Mouse (Mus musculus): ENCODE measurements around the gene Sgk2. TPM values are rescaled to one million over a fixed set of nuclear protein-coding genes. Genes with fewer than 3 reads are reported as not detected.
"Not testable (repeated sequence)": the region's sequence is repeated elsewhere in the genome, so short reads cannot be mapped to it uniquely, and the experiment has no call there.

Gene Sgk2
- polyA plus RNA-seq, 1 experiment from 2014 or later: not detected

GRCm38 (mm10) chr2:163051691-163052090 is 64.6 kb downstream of the Sgk2 start:
- Histone ChIP-seq H3K4me3 (ENCODE audit: low read length) (no peak overlapping the region), H3K4me2 (ENCODE audit: low read depth, low read length) (no peak overlapping the region), H3K9ac (ENCODE audit: low read length) (no peak overlapping the region), H3K27me3 (ENCODE audit: control insufficient read depth, insufficient read depth, low read depth, low read length) (no peaks in the 10 kb centered on the region), H3K4me1 (replicated peaks; ENCODE audit: control insufficient read depth, insufficient read depth, low read length) (peaks cover 20% of the 10 kb centered on the region), H3K9me3 (ENCODE audit: control insufficient read depth, low read length) (no peaks in the 10 kb centered on the region), H3K27ac (ENCODE audit: low read length) (no peak overlapping the region), H3K36me3 (ENCODE audit: control insufficient read depth, insufficient read depth, low read length) (peaks cover 5% of the 10 kb centered on the region)
- no peak for ATAC-seq (ENCODE audit: low read depth)
- 71% methylated on average over 1 of the region's 1 CpGs for WGBS

DNA sequence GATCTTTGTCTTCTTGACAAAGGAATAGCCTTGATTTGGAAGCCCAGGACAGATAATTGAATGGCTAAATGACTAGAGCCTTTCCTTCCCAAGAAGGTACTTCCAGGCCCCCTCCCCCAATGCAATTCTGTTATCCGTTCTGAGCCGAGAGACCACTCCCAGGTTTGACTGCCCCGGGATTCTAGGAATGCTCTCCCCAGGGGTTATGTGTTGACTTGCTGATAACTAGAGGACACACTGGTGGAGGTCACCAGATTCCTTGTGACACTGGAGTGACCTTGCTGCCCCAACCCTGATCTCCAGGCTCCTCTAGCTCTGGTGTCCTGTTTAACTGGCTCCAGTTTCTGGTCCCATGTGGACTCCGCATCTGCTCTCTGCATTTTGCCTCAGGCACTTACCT is 65.0 kb downstream of the Sgk2 start:
- Histone ChIP-seq H3K27me3 (ENCODE audit: control insufficient read depth, insufficient read depth, low read depth, low read length) (no peaks in the 10 kb centered on the region), H3K4me2 (ENCODE audit: low read depth, low read length) (no peak overlapping the region), H3K27ac (ENCODE audit: low read length) (no peak overlapping the region), H3K9ac (ENCODE audit: low read length) (no peak overlapping the region), H3K4me1 (replicated peaks; ENCODE audit: control insufficient read depth, insufficient read depth, low read length) (peaks cover 24% of the 10 kb centered on the region), H3K36me3 (ENCODE audit: control insufficient read depth, insufficient read depth, low read length) (peaks cover 1% of the 10 kb centered on the region), H3K9me3 (ENCODE audit: control insufficient read depth, low read length) (no peaks in the 10 kb centered on the region), H3K4me3 (ENCODE audit: low read length) (no peak overlapping the region)
- WGBS: 28% methylated on average over 4 of the region's 4 CpGs
- no peak for ATAC-seq (ENCODE audit: low read depth)

DNA sequence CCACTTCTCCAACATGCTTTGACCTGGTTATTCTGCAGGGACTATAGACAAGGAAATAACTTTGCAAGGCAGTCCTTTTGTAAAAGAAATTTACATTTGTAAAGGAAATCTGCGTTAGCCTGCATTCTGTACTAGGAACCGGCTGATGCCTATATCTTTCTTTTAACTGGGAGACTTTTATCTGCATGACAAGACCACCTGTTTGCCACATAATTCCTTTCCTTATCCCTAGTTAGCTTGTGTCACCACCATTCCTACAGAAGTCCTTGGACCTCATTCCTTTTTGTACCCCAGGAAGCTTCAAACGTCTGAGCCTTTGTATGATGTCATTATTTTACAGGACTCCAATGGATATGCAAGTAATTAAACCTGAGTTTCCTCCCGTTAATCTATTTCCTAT is 65.7 kb downstream of the Sgk2 start:
- 76% methylated on average over 4 of the region's 4 CpGs for WGBS
- Histone ChIP-seq H3K27me3 (ENCODE audit: control insufficient read depth, insufficient read depth, low read depth, low read length) (no peaks in the 10 kb centered on the region), H3K9ac (ENCODE audit: low read length) (no peak overlapping the region), H3K36me3 (ENCODE audit: control insufficient read depth, insufficient read depth, low read length) (no peaks in the 10 kb centered on the region), H3K4me2 (ENCODE audit: low read depth, low read length) (no peak overlapping the region), H3K4me3 (ENCODE audit: low read length) (no peak overlapping the region), H3K27ac (ENCODE audit: low read length) (no peak overlapping the region), H3K4me1 (replicated peaks; ENCODE audit: control insufficient read depth, insufficient read depth, low read length) (peaks cover 24% of the 10 kb centered on the region), H3K9me3 (ENCODE audit: control insufficient read depth, low read length) (no peaks in the 10 kb centered on the region)
- no peak for ATAC-seq (ENCODE audit: low read depth)

DNA sequence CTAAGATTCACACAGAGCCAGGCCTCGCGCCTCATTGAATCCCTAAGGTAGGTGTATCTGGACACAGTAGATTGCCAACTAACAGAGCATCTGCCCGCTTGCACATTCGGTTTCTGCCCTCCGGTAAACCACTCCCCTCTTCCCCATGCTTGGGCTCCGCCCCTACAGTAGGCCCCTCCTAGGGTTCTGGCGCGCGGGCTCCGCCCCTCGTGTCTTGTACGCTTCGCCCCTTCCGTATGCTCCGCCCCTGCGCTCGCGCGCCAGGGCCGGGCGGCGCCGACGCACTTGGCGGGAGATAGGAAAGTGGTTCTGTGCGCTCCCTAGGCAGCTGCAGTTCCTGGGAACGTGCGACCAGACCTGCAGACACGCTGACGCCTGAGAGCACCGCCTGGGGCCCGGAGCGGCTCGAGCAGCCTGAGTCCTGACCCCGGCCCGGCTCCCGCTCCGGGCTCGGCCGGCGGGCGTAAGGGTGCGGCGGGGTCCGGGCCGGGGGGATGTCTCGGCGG is 67.3 kb downstream of the Sgk2 start, which contains the start of gene Mybl2:
TSS of gene Mybl2 (plus strand) at position 353 of the 506 bp plus-strand sequence.
- no peak within 1 kb of the TSS for H3K27ac ChIP-seq (ENCODE audit: low read length)
- H3K4me2 ChIP-seq (ENCODE audit: low read depth, low read length): peak within 1 kb of the TSS; percentile 99
- peaks cover 24% of the 10 kb centered on the region for H3K4me1 ChIP-seq (replicated peaks; ENCODE audit: control insufficient read depth, insufficient read depth, low read length)
- H3K36me3 ChIP-seq (ENCODE audit: control insufficient read depth, insufficient read depth, low read length): no peaks in the 10 kb centered on the region
- under 1% methylated on average over 47 of the region's 48 CpGs for WGBS
- H3K9ac ChIP-seq (ENCODE audit: low read length): peak within 1 kb of the TSS; percentile 79
- ATAC-seq (ENCODE audit: low read depth): peak; percentile 100
- H3K4me3 ChIP-seq (ENCODE audit: low read length): peak within 1 kb of the TSS; percentile 82
- H3K9me3 ChIP-seq (ENCODE audit: control insufficient read depth, low read length): no peaks in the 10 kb centered on the region
- no peaks in the 10 kb centered on the region for H3K27me3 ChIP-seq (ENCODE audit: control insufficient read depth, insufficient read depth, low read depth, low read length)

GRCm38 (mm10) chr2:163054891-163055494 is 67.9 kb downstream of the Sgk2 start:
- peak overlapping the region; percentile 82 for H3K4me3 ChIP-seq (ENCODE audit: low read length)
- H3K9me3 ChIP-seq (ENCODE audit: control insufficient read depth, low read length): no peaks in the 10 kb centered on the region
- no peaks in the 10 kb centered on the region for H3K36me3 ChIP-seq (ENCODE audit: control insufficient read depth, insufficient read depth, low read length)
- H3K4me2 ChIP-seq (ENCODE audit: low read depth, low read length): peak overlapping the region; percentile 99
- H3K4me1 ChIP-seq (replicated peaks; ENCODE audit: control insufficient read depth, insufficient read depth, low read length): peaks cover 24% of the 10 kb centered on the region
- H3K9ac ChIP-seq (ENCODE audit: low read length): peak overlapping the region; percentile 79
- no peak overlapping the region for H3K27ac ChIP-seq (ENCODE audit: low read length)
- H3K27me3 ChIP-seq (ENCODE audit: control insufficient read depth, insufficient read depth, low read depth, low read length): no peaks in the 10 kb centered on the region
- ATAC-seq (ENCODE audit: low read depth): peak; percentile 15
- WGBS: 0% methylated on average over 28 of the region's 38 CpGs

GRCm38 (mm10) chr2:163055715-163056114 is 68.6 kb downstream of the Sgk2 start:
- WGBS: 12% methylated on average over 5 of the region's 5 CpGs
- Histone ChIP-seq H3K4me1 (replicated peaks; ENCODE audit: control insufficient read depth, insufficient read depth, low read length) (peaks cover 24% of the 10 kb centered on the region), H3K27ac (ENCODE audit: low read length) (no peak overlapping the region), H3K4me3 (ENCODE audit: low read length) (peak overlapping the region; percentile 82), H3K36me3 (ENCODE audit: control insufficient read depth, insufficient read depth, low read length) (no peaks in the 10 kb centered on the region), H3K4me2 (ENCODE audit: low read depth, low read length) (peak overlapping the region; percentile 99), H3K27me3 (ENCODE audit: control insufficient read depth, insufficient read depth, low read depth, low read length) (no peaks in the 10 kb centered on the region), H3K9me3 (ENCODE audit: control insufficient read depth, low read length) (no peaks in the 10 kb centered on the region), H3K9ac (ENCODE audit: low read length) (peak overlapping the region; percentile 79)
- no peak for ATAC-seq (ENCODE audit: low read depth)

GRCm38 (mm10) chr2:163056584-163056983 is 69.5 kb downstream of the Sgk2 start:
- ATAC-seq (ENCODE audit: low read depth): no peak
- Histone ChIP-seq H3K27me3 (ENCODE audit: control insufficient read depth, insufficient read depth, low read depth, low read length) (no peaks in the 10 kb centered on the region), H3K4me1 (replicated peaks; ENCODE audit: control insufficient read depth, insufficient read depth, low read length) (peaks cover 24% of the 10 kb centered on the region), H3K9ac (ENCODE audit: low read length) (0 out of 2 replicates have a peak overlapping the region, but pooled peaks have one; percentile 15), H3K36me3 (ENCODE audit: control insufficient read depth, insufficient read depth, low read length) (no peaks in the 10 kb centered on the region), H3K9me3 (ENCODE audit: control insufficient read depth, low read length) (no peaks in the 10 kb centered on the region), H3K4me3 (ENCODE audit: low read length) (no peak overlapping the region), H3K4me2 (ENCODE audit: low read depth, low read length) (peak overlapping the region; percentile 18; the same call in 1 of the 2 replicates), H3K27ac (ENCODE audit: low read length) (no peak overlapping the region)
- 67% methylated on average over 9 of the region's 9 CpGs for WGBS

DNA sequence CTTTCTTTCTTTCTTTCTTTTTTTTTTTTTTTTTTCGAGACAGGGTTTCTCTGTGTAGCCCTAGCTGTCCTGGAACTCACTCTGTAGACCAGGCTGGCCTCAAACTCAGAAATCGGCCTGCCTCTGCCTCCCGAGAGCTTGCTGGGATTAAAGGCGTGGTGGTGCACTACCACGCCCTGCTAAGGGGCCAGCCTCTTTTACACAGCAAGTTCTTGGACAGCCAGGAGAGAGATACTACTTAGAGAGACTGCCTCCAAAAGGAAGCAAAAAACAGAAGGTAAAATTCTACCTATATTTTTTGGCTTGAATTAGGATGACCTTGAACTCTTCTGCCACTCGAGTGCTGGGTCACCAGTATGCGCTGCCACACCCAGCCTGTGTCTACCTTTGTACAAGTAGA is 71.9 kb downstream of the Sgk2 start:
- H3K4me1 ChIP-seq (replicated peaks; ENCODE audit: control insufficient read depth, insufficient read depth, low read length): peaks cover 21% of the 10 kb centered on the region
- H3K9ac ChIP-seq (ENCODE audit: low read length); H3K27me3 ChIP-seq (ENCODE audit: control insufficient read depth, insufficient read depth, low read depth, low read length); H3K36me3 ChIP-seq (ENCODE audit: control insufficient read depth, insufficient read depth, low read length); H3K4me3 ChIP-seq (ENCODE audit: low read length); H3K9me3 ChIP-seq (ENCODE audit: control insufficient read depth, low read length); H3K27ac ChIP-seq (ENCODE audit: low read length); ATAC-seq (ENCODE audit: low read depth); H3K4me2 ChIP-seq (ENCODE audit: low read depth, low read length): not testable (repeated sequence)
- 94% methylated on average over 6 of the region's 7 CpGs for WGBS

DNA sequence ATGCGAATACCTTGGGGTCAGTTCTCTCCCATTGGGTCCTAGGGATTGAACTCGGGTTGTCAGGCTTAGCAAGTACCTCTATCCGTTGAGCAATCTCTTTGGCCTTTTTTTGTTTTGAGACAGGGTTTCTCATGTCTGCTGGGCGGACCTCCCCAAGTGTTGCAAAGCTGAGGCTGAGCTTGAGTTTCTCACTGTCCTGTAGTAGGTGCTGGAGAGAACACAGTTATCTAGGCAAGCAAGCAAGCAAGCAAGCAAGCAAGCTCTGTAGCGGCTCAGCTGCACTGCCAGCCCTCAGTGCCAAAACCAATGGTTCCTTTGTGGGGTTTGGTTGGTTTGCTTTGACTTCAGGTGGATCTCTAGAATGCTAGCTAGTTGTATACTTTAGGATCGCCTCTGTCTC is 73.5 kb downstream of the Sgk2 start:
- no peak for ATAC-seq (ENCODE audit: low read depth)

More for the DNA sequence above, 73.5 kb downstream of the Sgk2 start:
- H3K27ac ChIP-seq (ENCODE audit: low read length): no peak overlapping the region
- peaks cover 4% of the 10 kb centered on the region; the same call in 1 of the 2 replicates for H3K36me3 ChIP-seq (ENCODE audit: control insufficient read depth, insufficient read depth, low read length)
- H3K4me1 ChIP-seq (replicated peaks; ENCODE audit: control insufficient read depth, insufficient read depth, low read length): peaks cover 14% of the 10 kb centered on the region
- H3K4me2 ChIP-seq (ENCODE audit: low read depth, low read length): no peak overlapping the region
- no peak overlapping the region for H3K4me3 ChIP-seq (ENCODE audit: low read length)
- H3K27me3 ChIP-seq (ENCODE audit: control insufficient read depth, insufficient read depth, low read depth, low read length): no peaks in the 10 kb centered on the region
- WGBS: 82% methylated on average over 6 of the region's 6 CpGs
- no peak overlapping the region for H3K9ac ChIP-seq (ENCODE audit: low read length)
- H3K9me3 ChIP-seq (ENCODE audit: control insufficient read depth, low read length): no peaks in the 10 kb centered on the region

All from lung, embryonic 16.5 days (tissue).